Mouse (Mus musculus): Measurements from ENCODE around the gene Cd151.

- TF ChIP-seq POLR2A (IDR thresholded peaks at IDR 0.05; ENCODE audit: low read depth, low read length) (no peak), CTCF (IDR thresholded peaks at IDR 0.05; ENCODE audit: extremely low read depth, insufficient read depth, insufficient read length, insufficient replicate concordance) (no peak)
Measured at GRCm38 (mm10) chr7:141469352-141469751, 2.2 kb downstream of the Cd151 start.

All from spleen, adult 2 months (tissue).